Mouse (Mus musculus) embryonic facial prominence, embryonic 11.5 days (tissue): ENCODE data around the gene Mettl16. TPM values are rescaled to one million over a fixed set of nuclear protein-coding genes. Genes with fewer than 3 reads are reported as not detected.

Experiments
- ATAC-seq: fragments of 200-750 bp; cut with Nextera tagmentation; replicated peaks from 2 replicates; pipeline ENCODE4 v1.8.0; 2017; ENCODE audit warnings: low read depth; ENCODE audit not compliant: insufficient number of reproducible peaks, low FRiP score, low TSS enrichment
- DNase-seq: peaks from one replicate; pipeline ENCODE4 v3.0.0-alpha.2; 2015; ENCODE audit warnings: low spot score
- H3K27ac ChIP-seq: fragments of 300-500 bp; sonication (generic); replicated peaks from 2 replicates; pipeline ENCODE4 v1.5.1; 2014; ENCODE audit warnings: mild to moderate bottlenecking, low read depth, low read length, control low read depth
- H3K27me3 ChIP-seq: fragments of 300-500 bp; sonication (generic); 2 replicates; pipeline ENCODE4 v1.6.1; 2014; ENCODE audit warnings: mild to moderate bottlenecking, low read length, moderate library complexity, mixed read lengths; ENCODE audit not compliant: control insufficient read depth, insufficient read depth
- H3K36me3 ChIP-seq: fragments of 300-500 bp; sonication (generic); replicated peaks from 2 replicates; pipeline ENCODE4 v1.6.1; 2014; ENCODE audit warnings: low read depth, mild to moderate bottlenecking, low read length, moderate library complexity, mixed read lengths; ENCODE audit not compliant: control insufficient read depth, insufficient read depth
- H3K4me1 ChIP-seq: fragments of 300-500 bp; sonication (generic); 2 replicates; pipeline ENCODE4 v1.6.1; 2014; ENCODE audit warnings: low read length, mixed read lengths; ENCODE audit not compliant: control insufficient read depth, insufficient read depth
- H3K4me2 ChIP-seq: fragments of 300-500 bp; sonication (generic); 2 replicates; pipeline ENCODE4 v1.6.1; 2014; ENCODE audit warnings: low read depth, mild to moderate bottlenecking, control low read depth, low read length, moderate library complexity
- H3K4me3 ChIP-seq: fragments of 300-500 bp; sonication (generic); 2 replicates; pipeline ENCODE4 v1.5.1; 2014; ENCODE audit warnings: low read depth, low read length, control low read depth
- H3K9ac ChIP-seq: fragments of 300-500 bp; sonication (generic); replicated peaks from 2 replicates; pipeline ENCODE4 v1.6.1; 2014; ENCODE audit warnings: mild to moderate bottlenecking, control low read depth, low read length
- H3K9me3 ChIP-seq: fragments of 300-500 bp; sonication (generic); replicated peaks from 2 replicates; pipeline ENCODE4 v1.6.1; 2016; ENCODE audit warnings: mild to moderate bottlenecking, low read length, inconsistent platforms, mixed read lengths; ENCODE audit not compliant: control insufficient read depth
- WGBS: fragments of 180-500 bp; shearing (Covaris S2); extraction: QIAGEN DNeasy Blood & Tissue Kit; methylation state at CpG from one replicate; pipeline ENCODE4 v1.1.7; 2014; 5-methylcytosine and 5-hydroxymethylcytosine counted together
- polyA plus RNA-seq: library from polyadenylated mRNA; unstranded; fragments of >200 nt; fragmentation: Nextera tagmentation; extraction: Ambion mirVana; gene quantifications from 2 replicates; pipeline ENCODE4 v1.2.1, GENCODE M21; 2014

The Mettl16 gene
- polyA plus RNA-seq, 1 experiment from 2014 or later = 51.2 TPM

- Histone ChIP-seq H3K27ac (no peak overlapping the region), H3K36me3 (peaks cover under 1% of the 10 kb centered on the region), H3K4me1 (peaks cover under 1% of the 10 kb centered on the region; the same call in 1 of the 2 replicates), H3K9me3 (no peaks in the 10 kb centered on the region), H3K4me3 (no peak overlapping the region), H3K4me2 (no peak overlapping the region), H3K27me3 (no peaks in the 10 kb centered on the region), H3K9ac (no peak overlapping the region)
- DNase-seq = peak; percentile 81
- 5% methylated on average over 13 of the region's 13 CpGs for WGBS
- ATAC-seq = peak; percentile 57; the same call in 1 of the 2 replicates
Measured at GRCm38 (mm10) chr11:74847919-74848521, 77.4 kb downstream of the Mettl16 start.

DNA sequence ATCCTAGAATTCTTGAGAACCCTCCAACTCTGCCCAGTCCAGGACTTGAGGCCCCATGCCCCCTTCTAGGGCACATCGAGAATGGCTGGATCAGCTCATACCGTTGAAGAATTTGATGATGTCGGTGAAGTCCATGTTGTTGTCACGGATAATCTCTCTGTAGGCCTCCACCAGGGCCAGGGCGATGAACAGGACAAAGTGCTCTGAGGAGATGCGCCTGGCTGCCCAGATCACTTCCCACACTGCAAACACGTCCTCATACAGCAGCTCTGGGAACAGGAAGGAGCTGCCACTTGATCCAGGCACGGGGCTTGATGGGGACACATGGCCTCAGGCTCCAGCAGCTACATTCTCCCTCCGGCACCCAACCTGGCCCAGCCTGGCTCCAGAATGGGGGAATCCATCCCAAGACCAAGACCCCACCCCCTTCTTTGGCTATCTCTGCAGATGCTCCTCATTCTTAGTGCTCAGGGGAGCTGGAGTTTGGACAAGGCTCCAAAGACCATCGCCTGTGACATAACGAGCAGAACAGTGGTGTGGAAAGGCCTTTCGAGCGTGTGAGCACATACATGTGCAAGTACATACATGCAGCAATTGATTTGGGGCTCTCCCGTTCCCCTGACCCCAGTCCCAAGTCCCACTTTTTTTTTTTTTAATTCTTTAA, 80.5 kb downstream of the Mettl16 start:
- Histone ChIP-seq H3K36me3 (no peaks in the 10 kb centered on the region), H3K4me1 (no peaks in the 10 kb centered on the region), H3K27ac (no peak overlapping the region), H3K27me3 (no peaks in the 10 kb centered on the region), H3K9me3 (no peaks in the 10 kb centered on the region), H3K4me3 (no peak overlapping the region), H3K4me2 (no peak overlapping the region), H3K9ac (no peak overlapping the region; the same call in 1 of the 2 replicates)
- no peak for DNase-seq
- no peak for ATAC-seq
- 73% methylated on average over 14 of the region's 14 CpGs for WGBS

GRCm38 (mm10) chr11:74857756-74858155, 87.1 kb downstream of the Mettl16 start:
- ATAC-seq (no peak), DNase-seq (no peak)
- H3K4me1 ChIP-seq = no peaks in the 10 kb centered on the region
- H3K9ac ChIP-seq = no peak overlapping the region
- H3K36me3 ChIP-seq = no peaks in the 10 kb centered on the region
- H3K27me3 ChIP-seq = no peaks in the 10 kb centered on the region
- 87% methylated on average over 9 of the region's 9 CpGs for WGBS
- H3K4me2 ChIP-seq = no peak overlapping the region
- H3K9me3 ChIP-seq = no peaks in the 10 kb centered on the region
- H3K4me3 ChIP-seq = no peak overlapping the region
- H3K27ac ChIP-seq = no peak overlapping the region

GRCm38 (mm10) chr11:74862129-74862528, 91.5 kb downstream of the Mettl16 start:
- Histone ChIP-seq H3K9ac (no peak overlapping the region), H3K9me3 (no peaks in the 10 kb centered on the region), H3K27ac (no peak overlapping the region), H3K4me1 (no peaks in the 10 kb centered on the region), H3K4me3 (no peak overlapping the region), H3K27me3 (no peaks in the 10 kb centered on the region), H3K36me3 (no peaks in the 10 kb centered on the region), H3K4me2 (no peak overlapping the region)
- no peak for DNase-seq
- ATAC-seq = no peak
- 78% methylated on average over 5 of the region's 5 CpGs for WGBS

- no peaks in the 10 kb centered on the region for H3K27me3 ChIP-seq
- no peaks in the 10 kb centered on the region for H3K9me3 ChIP-seq
- H3K27ac ChIP-seq = no peak overlapping the region
- H3K36me3 ChIP-seq = no peaks in the 10 kb centered on the region
- no peaks in the 10 kb centered on the region for H3K4me1 ChIP-seq
- WGBS = 33% methylated on average over 11 of the region's 11 CpGs
- no peak overlapping the region for H3K4me3 ChIP-seq
- peak; percentile 51 for DNase-seq
- H3K9ac ChIP-seq = no peak overlapping the region; the same call in 1 of the 2 replicates
- no peak overlapping the region for H3K4me2 ChIP-seq
- no peak for ATAC-seq
Measured at GRCm38 (mm10) chr11:74863471-74863870, 92.8 kb downstream of the Mettl16 start.

GRCm38 (mm10) chr11:74864421-74864820, 93.8 kb downstream of the Mettl16 start:
- 77% methylated on average over 9 of the region's 9 CpGs for WGBS
- no peak overlapping the region for H3K4me2 ChIP-seq
- H3K4me1 ChIP-seq = no peaks in the 10 kb centered on the region
- H3K9ac ChIP-seq = no peak overlapping the region
- H3K36me3 ChIP-seq = no peaks in the 10 kb centered on the region
- H3K27ac ChIP-seq = no peak overlapping the region
- ATAC-seq (no peak), DNase-seq (no peak)
- H3K9me3 ChIP-seq = no peaks in the 10 kb centered on the region
- H3K27me3 ChIP-seq = no peaks in the 10 kb centered on the region
- no peak overlapping the region for H3K4me3 ChIP-seq

DNA sequence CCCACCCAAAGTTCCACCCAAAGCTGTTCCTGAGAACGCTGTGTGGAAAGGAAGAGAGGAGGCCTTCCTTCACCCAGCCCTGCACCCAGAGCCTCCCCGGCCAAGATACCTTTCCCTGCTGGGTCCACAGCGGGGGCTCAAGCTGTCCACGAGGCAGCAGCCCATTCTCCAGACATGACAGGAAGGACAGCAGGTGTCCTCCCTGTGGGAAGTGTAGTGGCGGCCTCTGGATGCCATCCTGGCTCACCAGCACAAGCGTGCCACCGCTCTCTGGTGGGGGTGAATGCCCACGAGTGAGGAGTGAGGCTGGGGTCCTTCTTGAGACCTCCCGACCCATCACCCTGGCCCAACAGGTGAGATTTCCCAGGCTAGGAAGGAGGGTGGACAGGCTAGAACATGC, 94.6 kb downstream of the Mettl16 start:
- Histone ChIP-seq H3K36me3 (no peaks in the 10 kb centered on the region), H3K27me3 (no peaks in the 10 kb centered on the region), H3K9me3 (no peaks in the 10 kb centered on the region), H3K4me1 (no peaks in the 10 kb centered on the region), H3K4me2 (no peak overlapping the region), H3K9ac (no peak overlapping the region), H3K27ac (no peak overlapping the region), H3K4me3 (no peak overlapping the region)
- no peak for DNase-seq
- no peak for ATAC-seq
- 76% methylated on average over 8 of the region's 9 CpGs for WGBS

DNA sequence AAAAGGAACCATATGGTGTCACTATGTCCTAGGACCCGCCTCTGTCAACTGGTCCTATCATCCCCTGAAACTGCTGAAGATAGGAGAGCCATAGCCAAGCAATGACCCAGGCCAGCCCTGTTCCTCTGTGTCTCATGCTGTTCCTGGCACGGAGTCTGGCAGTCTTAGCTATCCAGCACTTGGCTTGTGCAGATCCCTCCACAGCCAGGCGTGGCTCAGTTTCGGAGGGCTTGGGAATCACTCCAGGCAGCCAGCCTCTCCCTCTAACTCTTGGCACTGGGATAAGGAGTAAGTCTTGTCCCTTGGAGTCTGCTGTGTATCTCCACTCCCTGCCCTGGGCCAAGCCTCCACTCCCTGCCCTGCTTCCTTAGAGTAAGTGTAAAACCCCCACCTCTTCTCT, 96.0 kb downstream of the Mettl16 start:
- DNase-seq = no peak
- no peaks in the 10 kb centered on the region for H3K27me3 ChIP-seq
- H3K27ac ChIP-seq = no peak overlapping the region
- WGBS = 85% methylated on average over 4 of the region's 4 CpGs
- H3K9me3 ChIP-seq = no peaks in the 10 kb centered on the region
- H3K9ac ChIP-seq = no peak overlapping the region
- no peak overlapping the region for H3K4me3 ChIP-seq
- H3K4me1 ChIP-seq = no peaks in the 10 kb centered on the region
- H3K4me2 ChIP-seq = no peak overlapping the region
- no peak for ATAC-seq
- no peaks in the 10 kb centered on the region for H3K36me3 ChIP-seq
